Mouse (Mus musculus) embryo, embryonic 11.5 days (tissue): ENCODE measurements around the gene Olfm2.

ENCODE experiments used
- DNase-seq: peaks from one replicate; pipeline ENCODE4 v3.0.0-alpha.2; 2012; ENCODE audit warnings: low read depth, low spot score

The Olfm2 gene

GRCm38 (mm10) chr9:20745129-20745966 lies 801 bp downstream of the Olfm2 start:
- no peak for DNase-seq

GRCm38 (mm10) chr9:20743946-20744738 lies 2.0 kb downstream of the Olfm2 start:
- DNase-seq: no peak

- peak; percentile 69 for DNase-seq
Measured at GRCm38 (mm10) chr9:20740407-20740806, 5.7 kb downstream of the Olfm2 start.

- DNase-seq: no peak
Measured at GRCm38 (mm10) chr9:20738251-20738999, 7.7 kb downstream of the Olfm2 start.

GRCm38 (mm10) chr9:20737227-20737626 lies 8.9 kb downstream of the Olfm2 start:
- no peak for DNase-seq

- DNase-seq: no peak
Measured at GRCm38 (mm10) chr9:20734692-20735091, 11.5 kb downstream of the Olfm2 start.

- DNase-seq: no peak
Measured at GRCm38 (mm10) chr9:20731797-20732196, 14.4 kb downstream of the Olfm2 start.

GRCm38 (mm10) chr9:20729451-20729850 lies 16.7 kb downstream of the Olfm2 start:
- DNase-seq: no peak

GRCm38 (mm10) chr9:20727601-20728113 lies 18.5 kb downstream of the Olfm2 start:
- DNase-seq: no peak

- no peak for DNase-seq
Measured at GRCm38 (mm10) chr9:20726859-20727600, 19.1 kb downstream of the Olfm2 start.

- DNase-seq: no peak
Measured at GRCm38 (mm10) chr9:20726134-20726858, 19.9 kb downstream of the Olfm2 start.

- no peak for DNase-seq
Measured at GRCm38 (mm10) chr9:20721582-20721981, 24.6 kb downstream of the Olfm2 start.

GRCm38 (mm10) chr9:20715332-20715731 lies 30.8 kb downstream of the Olfm2 start:
- no peak for DNase-seq

GRCm38 (mm10) chr9:20713478-20713987 lies 32.6 kb downstream of the Olfm2 start:
- no peak for DNase-seq

- no peak for DNase-seq
Measured at GRCm38 (mm10) chr9:20712934-20713477, 33.1 kb downstream of the Olfm2 start.

- no peak for DNase-seq
Measured at GRCm38 (mm10) chr9:20710471-20710870, 35.7 kb downstream of the Olfm2 start.

- DNase-seq: no peak
Measured at GRCm38 (mm10) chr9:20705981-20706380, 40.2 kb downstream of the Olfm2 start.

GRCm38 (mm10) chr9:20705420-20705819 lies 40.7 kb downstream of the Olfm2 start:
- no peak for DNase-seq

- DNase-seq: no peak
Measured at GRCm38 (mm10) chr9:20703832-20704380, 42.2 kb downstream of the Olfm2 start.

- DNase-seq: no peak
Measured at GRCm38 (mm10) chr9:20697466-20697865, 48.7 kb downstream of the Olfm2 start.
